Mouse (Mus musculus): ENCODE measurements around the gene Pde4c.

The Pde4c gene

GRCm38 (mm10) chr8:70725792-70726447 lies 2.4 kb downstream of the Pde4c start:
- DNase-seq = peak in 1 of 2 experiments; percentile 3

DNA sequence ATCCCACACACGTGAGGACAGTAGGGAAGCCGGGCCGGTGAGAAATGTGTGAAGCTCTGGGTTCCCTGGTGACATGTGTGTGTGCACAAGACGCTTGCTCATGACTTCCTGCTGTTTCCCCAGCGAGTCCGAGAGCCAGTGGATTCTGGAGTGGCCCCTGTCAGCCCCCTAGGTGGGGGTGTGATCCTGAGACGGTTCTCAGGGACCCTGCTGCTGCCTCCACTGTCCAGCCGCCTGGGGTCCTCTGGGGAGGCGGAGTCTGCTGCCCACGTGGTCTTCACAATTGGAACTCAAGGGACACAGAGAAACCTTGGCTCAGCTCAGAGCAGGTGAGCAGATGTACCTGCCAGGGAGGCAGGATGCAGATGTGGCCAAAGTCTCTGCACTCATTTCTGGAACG lies 3.2 kb downstream of the Pde4c start:
- DNase-seq = peak in 1 of 2 experiments; percentile 4

GRCm38 (mm10) chr8:70729808-70730475 lies 6.4 kb downstream of the Pde4c start:
- DNase-seq = peak; percentile 31 to 46

DNA sequence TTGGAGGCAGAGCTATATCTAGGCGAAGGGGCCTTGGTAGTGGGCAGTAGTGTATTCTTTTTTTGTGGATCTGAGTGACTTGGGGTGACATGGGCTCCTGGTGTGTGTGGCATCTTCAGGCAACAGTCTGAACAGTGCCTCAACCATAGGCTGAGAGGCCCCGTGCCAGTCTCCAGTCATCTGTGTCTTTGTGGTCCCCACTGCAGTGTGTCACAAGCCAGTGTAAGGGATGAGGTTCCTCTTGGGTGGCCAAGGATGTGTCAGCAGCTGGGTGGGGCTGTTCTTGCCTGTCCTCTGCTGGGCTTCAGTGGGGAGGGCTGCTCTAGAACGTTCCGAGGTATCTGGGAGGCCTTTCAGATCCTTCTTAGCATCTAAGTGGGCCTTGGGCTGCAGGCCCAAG lies 7.4 kb downstream of the Pde4c start:
- peak in 1 of 2 experiments; percentile 2 for DNase-seq

DNA sequence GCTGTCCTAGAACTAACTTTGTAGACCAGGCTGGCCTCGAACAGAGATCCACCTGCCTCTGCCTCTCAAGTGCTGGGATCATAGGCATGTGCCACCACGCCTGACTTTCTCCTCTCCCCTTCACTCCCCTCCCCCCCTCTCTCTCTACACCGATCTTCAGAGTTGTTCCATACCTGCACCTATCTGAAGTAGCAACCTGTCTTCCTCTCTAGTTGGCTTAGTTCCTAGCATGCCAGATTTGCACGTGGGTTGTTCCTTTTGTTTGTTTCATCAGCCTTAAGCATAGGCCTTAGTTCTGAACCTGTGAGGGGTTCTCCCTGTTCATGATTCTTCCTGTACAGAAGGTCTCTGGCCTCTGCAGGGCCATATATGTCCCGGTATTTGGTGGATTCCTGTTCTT lies 14.2 kb downstream of the Pde4c start:
- DNase-seq = no peak

DNA sequence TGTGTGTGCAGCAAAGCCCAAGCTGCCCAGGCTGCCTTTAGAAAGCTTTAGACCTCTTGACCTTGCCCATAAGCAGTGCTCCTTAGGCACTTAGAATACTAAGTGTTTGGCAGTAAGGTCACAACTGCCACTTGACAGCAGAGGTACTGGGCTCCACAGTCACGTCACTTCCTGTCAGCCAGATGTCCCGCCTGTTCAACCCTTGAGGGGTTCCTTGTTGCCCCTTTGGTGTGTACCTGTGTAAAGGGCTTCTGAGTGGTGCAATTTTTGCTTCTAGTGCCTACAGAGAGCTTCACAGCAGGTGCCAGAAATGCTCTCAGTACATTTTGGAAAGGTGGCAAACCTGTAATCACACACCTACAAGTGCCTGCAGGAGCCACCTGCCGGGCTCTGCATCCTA lies 14.7 kb downstream of the Pde4c start:
- no peak for DNase-seq

DNA sequence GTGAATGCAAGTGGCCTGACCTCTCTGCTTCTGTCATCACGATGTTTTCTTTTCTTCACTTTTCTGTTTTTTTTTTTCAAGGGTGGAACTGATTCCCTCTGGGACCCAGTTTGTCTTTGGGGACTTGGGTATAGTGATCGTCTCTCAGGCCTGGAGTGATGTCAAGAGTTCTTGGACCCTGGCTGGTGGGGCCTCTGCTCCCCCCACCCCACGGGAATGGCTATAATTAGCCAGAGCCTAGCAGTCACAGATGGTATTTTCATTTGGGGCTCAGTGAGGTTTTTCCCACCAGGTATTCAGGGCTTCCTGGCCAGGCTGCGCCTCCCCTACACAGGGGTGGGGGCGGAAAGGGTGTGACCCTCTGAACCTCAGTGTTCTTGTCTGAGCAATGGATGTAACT lies 18.1 kb downstream of the Pde4c start:
- DNase-seq = no peak

GRCm38 (mm10) chr8:70742176-70742575 lies 18.7 kb downstream of the Pde4c start:
- DNase-seq = no peak

GRCm38 (mm10) chr8:70742981-70743655 lies 19.6 kb downstream of the Pde4c start:
- DNase-seq = no peak

- DNase-seq = no peak
These were observed 20.4 kb downstream of the Pde4c start for GRCm38 (mm10) chr8:70743656-70744590.

DNA sequence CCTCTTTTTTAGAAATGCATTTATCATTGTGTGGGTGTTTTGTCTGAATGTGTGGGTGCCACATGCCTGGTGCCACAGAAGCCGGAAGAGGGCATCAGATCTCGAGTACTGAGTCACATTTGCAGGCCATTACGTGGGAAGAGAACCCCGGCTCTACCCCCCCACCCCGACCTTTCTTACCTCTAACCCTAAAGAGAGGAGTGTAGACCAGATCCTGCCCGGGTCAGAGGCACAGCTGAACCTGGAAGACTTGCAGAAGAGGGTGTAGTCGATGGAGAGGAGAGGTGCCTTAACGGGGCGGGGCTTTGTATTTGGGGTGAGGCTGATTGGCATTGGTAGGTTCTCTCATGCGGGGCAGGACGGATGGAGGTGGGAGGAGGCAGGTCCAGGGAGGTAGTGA lies 21.3 kb downstream of the Pde4c start:
- DNase-seq = no peak

GRCm38 (mm10) chr8:70745691-70746220 lies 22.2 kb downstream of the Pde4c start:
- no peak for DNase-seq

GRCm38 (mm10) chr8:70746676-70747075 lies 23.2 kb downstream of the Pde4c start:
- no peak for DNase-seq

GRCm38 (mm10) chr8:70747211-70747890 lies 23.8 kb downstream of the Pde4c start:
- no peak for DNase-seq

GRCm38 (mm10) chr8:70748246-70749096 lies 25.0 kb downstream of the Pde4c start:
- DNase-seq = no peak

- DNase-seq = no peak
These were observed 25.7 kb downstream of the Pde4c start for GRCm38 (mm10) chr8:70749097-70749674.

DNA sequence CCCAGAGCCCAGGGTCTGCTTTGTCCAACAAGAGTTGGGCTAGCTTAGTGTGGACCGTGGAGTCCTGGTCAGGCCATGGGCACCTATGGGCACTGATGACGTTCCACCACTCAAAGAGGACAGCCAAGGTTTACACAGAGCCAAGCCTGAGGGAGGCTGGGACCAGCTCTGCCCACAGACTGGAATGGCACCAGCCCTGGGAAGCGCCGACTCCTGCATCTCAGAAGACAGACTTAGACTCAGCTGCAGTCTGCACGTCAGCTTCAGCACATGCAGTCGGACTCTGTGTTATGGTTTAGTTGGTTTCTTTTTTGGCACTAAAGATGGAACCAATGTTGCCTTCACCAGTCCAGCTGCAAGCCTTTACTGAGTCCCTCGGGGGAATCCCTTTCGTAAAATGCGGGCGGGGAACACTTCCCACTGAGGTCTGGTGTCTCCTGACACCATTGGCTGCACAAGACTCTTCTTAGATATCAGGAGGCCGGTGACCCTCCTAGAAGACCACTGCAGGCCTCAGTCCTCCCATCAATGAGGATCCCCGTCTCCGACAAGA lies 26.7 kb downstream of the Pde4c start:
- no peak for DNase-seq

DNA sequence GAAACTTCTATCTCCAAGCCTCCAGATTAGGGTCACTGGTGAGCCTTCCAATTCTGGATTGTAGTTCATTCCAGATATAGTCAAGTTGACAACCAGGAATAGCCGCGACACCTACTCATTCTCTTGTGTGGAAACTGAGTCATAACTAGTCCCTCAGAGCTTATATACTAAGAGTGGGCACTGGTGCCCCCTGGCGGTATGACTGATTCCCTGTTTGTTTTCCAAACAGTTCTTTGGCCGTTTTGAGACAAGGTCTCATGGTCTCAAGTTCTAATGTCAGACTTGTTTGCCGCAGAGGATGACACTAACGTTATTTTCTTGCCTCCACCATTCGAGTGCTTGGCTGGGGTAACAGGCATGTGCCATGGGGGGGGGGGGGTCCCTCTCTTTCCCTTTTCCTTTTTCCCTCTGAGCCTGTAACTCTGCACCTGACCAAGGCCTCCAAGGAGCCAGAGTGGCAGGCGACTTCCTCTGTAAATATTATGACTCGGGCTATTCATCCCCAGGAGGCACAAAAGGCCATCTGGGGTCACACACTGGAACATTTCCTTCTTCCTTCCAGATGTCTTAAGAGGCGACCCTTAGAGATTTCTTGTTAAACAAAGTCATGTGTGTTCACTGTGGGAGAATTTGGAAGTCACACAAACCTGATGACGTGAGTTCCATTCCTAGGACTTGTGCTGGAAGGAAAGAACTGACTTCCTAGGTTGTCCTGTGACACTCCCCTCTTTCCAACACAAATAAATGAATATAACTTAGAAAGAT lies 28.7 kb downstream of the Pde4c start:
- peak; percentile 66 to 74 for DNase-seq

DNA sequence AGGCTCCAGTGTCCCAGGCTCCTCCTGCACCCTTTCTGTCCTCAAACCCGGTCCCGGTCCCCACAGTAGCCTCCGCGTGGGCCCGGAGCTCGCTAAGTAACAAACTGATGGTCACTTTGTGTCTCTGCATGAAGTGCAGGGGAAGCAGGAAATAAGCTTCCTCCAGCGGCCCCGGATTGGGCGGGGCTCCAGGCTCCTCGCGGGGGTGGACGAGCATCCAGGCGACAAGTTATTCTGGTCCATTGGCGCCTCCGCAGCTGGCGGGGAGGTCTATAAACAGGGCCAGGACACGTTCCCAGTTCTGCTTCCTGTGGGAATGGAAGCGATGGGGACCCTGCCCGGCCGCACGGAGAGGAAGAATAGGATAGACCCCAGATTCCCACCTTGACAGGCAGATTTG lies 29.6 kb downstream of the Pde4c start:
- peak; percentile 63 to 71 for DNase-seq

Data from thymus, postnatal 36 days (tissue).